Mouse (Mus musculus): ENCODE results near the gene Rhox2e. TPM values are rescaled to one million over a fixed set of nuclear protein-coding genes. Genes with fewer than 3 reads are reported as not detected.

Rhox2e gene
- total and polyA plus RNA-seq, 3 experiments, result not detected

Other genes with a start within 250 kb of the Rhox2e start
- gene Rhox3a2, start 150.4 kb upstream of the Rhox2e start, total RNA-seq (2012; rRNA removed), result not detected in 2 replicates
- gene Rhox3a2, start 150.4 kb upstream of the Rhox2e start, polyA plus RNA-seq (2012; ENCODE audit: insufficient read depth in 1 of 2, insufficient read length in 2 of 2, low read depth in 1 of 2, low replicate concordance in 2 of 2, missing spikeins in 1 of 2), result not detected
- not detected in 2 replicates for gene Rhox4a2, start 139.6 kb upstream of the Rhox2e start, total RNA-seq (2012; rRNA removed)
- not detected for gene Rhox4a2, start 139.6 kb upstream of the Rhox2e start, polyA plus RNA-seq (2012; ENCODE audit: insufficient read depth in 1 of 2, insufficient read length in 2 of 2, low read depth in 1 of 2, low replicate concordance in 2 of 2, missing spikeins in 1 of 2)
- not detected in 2 replicates for gene Rhox2b, start 118.4 kb upstream of the Rhox2e start, total RNA-seq (2012; rRNA removed)
- not detected for gene Rhox2b, start 118.4 kb upstream of the Rhox2e start, polyA plus RNA-seq (2012; ENCODE audit: insufficient read depth in 1 of 2, insufficient read length in 2 of 2, low read depth in 1 of 2, low replicate concordance in 2 of 2, missing spikeins in 1 of 2)
- gene Rhox4b, start 98.0 kb upstream of the Rhox2e start, total RNA-seq (2012; rRNA removed), result not detected in 2 replicates
- gene Rhox4b, start 98.0 kb upstream of the Rhox2e start, polyA plus RNA-seq (2012; ENCODE audit: insufficient read depth in 1 of 2, insufficient read length in 2 of 2, low read depth in 1 of 2, low replicate concordance in 2 of 2, missing spikeins in 1 of 2), result not detected
- not detected in 2 replicates for gene Rhox2c, start 76.8 kb upstream of the Rhox2e start, total RNA-seq (2012; rRNA removed)
- not detected for gene Rhox2c, start 76.8 kb upstream of the Rhox2e start, polyA plus RNA-seq (2012; ENCODE audit: insufficient read depth in 1 of 2, insufficient read length in 2 of 2, low read depth in 1 of 2, low replicate concordance in 2 of 2, missing spikeins in 1 of 2)
- not detected in 2 replicates for gene Rhox3c, start 71.9 kb upstream of the Rhox2e start, total RNA-seq (2012; rRNA removed)
- not detected for gene Rhox3c, start 71.9 kb upstream of the Rhox2e start, polyA plus RNA-seq (2012; ENCODE audit: insufficient read depth in 1 of 2, insufficient read length in 2 of 2, low read depth in 1 of 2, low replicate concordance in 2 of 2, missing spikeins in 1 of 2)
- not detected in 2 replicates for gene Rhox4c, start 50.1 kb upstream of the Rhox2e start, total RNA-seq (2012; rRNA removed)
- gene Rhox4c, start 50.1 kb upstream of the Rhox2e start, polyA plus RNA-seq (2012; ENCODE audit: insufficient read depth in 1 of 2, insufficient read length in 2 of 2, low read depth in 1 of 2, low replicate concordance in 2 of 2, missing spikeins in 1 of 2), result not detected
- not detected in 2 replicates for gene Rhox2d, start 37.0 kb upstream of the Rhox2e start, total RNA-seq (2012; rRNA removed)
- not detected for gene Rhox2d, start 37.0 kb upstream of the Rhox2e start, polyA plus RNA-seq (2012; ENCODE audit: insufficient read depth in 1 of 2, insufficient read length in 2 of 2, low read depth in 1 of 2, low replicate concordance in 2 of 2, missing spikeins in 1 of 2)
- gene Rhox4d, start 16.1 kb upstream of the Rhox2e start, total RNA-seq (2012; rRNA removed), result not detected in 2 replicates
- not detected for gene Rhox4d, start 16.1 kb upstream of the Rhox2e start, polyA plus RNA-seq (2012; ENCODE audit: insufficient read depth in 1 of 2, insufficient read length in 2 of 2, low read depth in 1 of 2, low replicate concordance in 2 of 2, missing spikeins in 1 of 2)
- gene Rhox3e, start 11.6 kb downstream of the Rhox2e start, total RNA-seq (2012; rRNA removed), result not detected in 2 replicates
- not detected for gene Rhox3e, start 11.6 kb downstream of the Rhox2e start, polyA plus RNA-seq (2012; ENCODE audit: insufficient read depth in 1 of 2, insufficient read length in 2 of 2, low read depth in 1 of 2, low replicate concordance in 2 of 2, missing spikeins in 1 of 2)
- not detected in 2 replicates for gene Rhox4e, start 27.0 kb downstream of the Rhox2e start, total RNA-seq (2012; rRNA removed)
- gene Rhox4e, start 27.0 kb downstream of the Rhox2e start, polyA plus RNA-seq (2012; ENCODE audit: insufficient read depth in 1 of 2, insufficient read length in 2 of 2, low read depth in 1 of 2, low replicate concordance in 2 of 2, missing spikeins in 1 of 2), result not detected
- gene Rhox2f, start 41.0 kb downstream of the Rhox2e start, total RNA-seq (2012; rRNA removed), result not detected in 2 replicates
- gene Rhox2f, start 41.0 kb downstream of the Rhox2e start, polyA plus RNA-seq (2012; ENCODE audit: insufficient read depth in 1 of 2, insufficient read length in 2 of 2, low read depth in 1 of 2, low replicate concordance in 2 of 2, missing spikeins in 1 of 2), result not detected
- not detected in 2 replicates for gene Rhox3f, start 50.5 kb downstream of the Rhox2e start, total RNA-seq (2012; rRNA removed)
- gene Rhox3f, start 50.5 kb downstream of the Rhox2e start, polyA plus RNA-seq (2012; ENCODE audit: insufficient read depth in 1 of 2, insufficient read length in 2 of 2, low read depth in 1 of 2, low replicate concordance in 2 of 2, missing spikeins in 1 of 2), result not detected
- gene Rhox4f, start 77.3 kb downstream of the Rhox2e start, total RNA-seq (2012; rRNA removed), result not detected in 2 replicates
- not detected for gene Rhox4f, start 77.3 kb downstream of the Rhox2e start, polyA plus RNA-seq (2012; ENCODE audit: insufficient read depth in 1 of 2, insufficient read length in 2 of 2, low read depth in 1 of 2, low replicate concordance in 2 of 2, missing spikeins in 1 of 2)
- gene Rhox3g, start 98.2 kb downstream of the Rhox2e start, total RNA-seq (2012; rRNA removed), result not detected in 2 replicates
- not detected for gene Rhox3g, start 98.2 kb downstream of the Rhox2e start, polyA plus RNA-seq (2012; ENCODE audit: insufficient read depth in 1 of 2, insufficient read length in 2 of 2, low read depth in 1 of 2, low replicate concordance in 2 of 2, missing spikeins in 1 of 2)
- not detected in 2 replicates for gene Rhox2g, start 113.0 kb downstream of the Rhox2e start, total RNA-seq (2012; rRNA removed)
- not detected for gene Rhox2g, start 113.0 kb downstream of the Rhox2e start, polyA plus RNA-seq (2012; ENCODE audit: insufficient read depth in 1 of 2, insufficient read length in 2 of 2, low read depth in 1 of 2, low replicate concordance in 2 of 2, missing spikeins in 1 of 2)
- gene Rhox4g, start 120.9 kb downstream of the Rhox2e start, total RNA-seq (2012; rRNA removed), result not detected in 2 replicates
- gene Rhox4g, start 120.9 kb downstream of the Rhox2e start, polyA plus RNA-seq (2012; ENCODE audit: insufficient read depth in 1 of 2, insufficient read length in 2 of 2, low read depth in 1 of 2, low replicate concordance in 2 of 2, missing spikeins in 1 of 2), result not detected
- gene Rhox3h, start 138.3 kb downstream of the Rhox2e start, total RNA-seq (2012; rRNA removed), result not detected in 2 replicates
- gene Rhox3h, start 138.3 kb downstream of the Rhox2e start, polyA plus RNA-seq (2012; ENCODE audit: insufficient read depth in 1 of 2, insufficient read length in 2 of 2, low read depth in 1 of 2, low replicate concordance in 2 of 2, missing spikeins in 1 of 2), result not detected
- not detected in 2 replicates for gene Rhox2h, start 142.8 kb downstream of the Rhox2e start, total RNA-seq (2012; rRNA removed)
- not detected for gene Rhox2h, start 142.8 kb downstream of the Rhox2e start, polyA plus RNA-seq (2012; ENCODE audit: insufficient read depth in 1 of 2, insufficient read length in 2 of 2, low read depth in 1 of 2, low replicate concordance in 2 of 2, missing spikeins in 1 of 2)